Mouse (Mus musculus): Measurements from ENCODE around the gene Ganab. TPM values are rescaled to one million over a fixed set of nuclear protein-coding genes. Genes with fewer than 3 reads are reported as not detected.

Gene Ganab
- polyA plus RNA-seq, 1 experiment from 2014 or later: 114 TPM

DNA sequence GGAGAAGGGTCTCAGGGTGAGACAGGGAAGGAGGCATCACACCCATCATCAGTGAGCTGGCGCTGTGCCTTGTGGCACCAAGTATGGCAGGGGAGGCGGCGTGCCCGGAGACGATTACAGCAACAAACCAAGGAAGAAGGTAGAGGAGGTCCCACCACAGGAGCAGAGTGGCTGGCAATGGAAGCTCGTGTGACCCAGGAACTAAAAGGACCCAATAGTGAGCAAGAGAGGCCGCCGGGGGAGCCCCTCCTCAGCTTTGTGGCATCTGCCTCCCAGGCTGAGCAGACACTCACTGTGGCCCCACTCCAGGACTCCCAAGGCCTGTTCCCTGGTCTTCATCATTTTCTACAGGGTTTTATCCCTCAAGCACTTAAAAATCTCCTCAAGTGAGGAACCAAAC is 67.9 kb downstream of the Ganab start:
- WGBS: 89% methylated on average over 8 of the region's 8 CpGs
- Histone ChIP-seq H3K4me1 (peaks cover 27% of the 10 kb centered on the region), H3K27me3 (no peaks in the 10 kb centered on the region), H3K4me3 (peak overlapping the region; percentile 66), H3K9me3 (replicated peaks) (no peaks in the 10 kb centered on the region), H3K36me3 (peaks cover 74% of the 10 kb centered on the region), H3K9ac (peak overlapping the region; percentile 58), H3K27ac (peak overlapping the region; percentile 44), H3K4me2 (replicated peaks) (peak overlapping the region; percentile 87)
- ATAC-seq (ENCODE audit: low FRiP score): no peak

DNA sequence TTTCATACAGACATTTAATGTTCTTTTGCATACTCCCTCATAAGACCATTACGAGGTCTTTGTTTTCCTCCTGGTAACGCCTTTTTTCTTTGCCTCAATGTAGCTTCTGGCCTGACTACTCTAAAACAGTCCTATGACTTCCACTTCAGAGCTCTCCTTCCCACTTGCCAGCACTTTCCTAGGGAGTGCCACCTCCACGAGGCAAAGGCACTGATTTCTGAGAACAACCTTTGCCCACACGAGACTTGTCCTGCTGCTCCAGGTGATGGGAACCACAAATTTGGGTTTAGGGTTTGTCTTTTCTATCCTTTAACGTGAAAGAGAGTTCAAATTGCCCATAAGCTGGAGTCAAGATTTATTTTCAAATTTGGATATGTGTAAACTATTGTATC is 68.3 kb downstream of the Ganab start:
- Histone ChIP-seq H3K9ac (peak overlapping the region; percentile 58), H3K4me3 (peak overlapping the region; percentile 66), H3K9me3 (replicated peaks) (no peaks in the 10 kb centered on the region), H3K27me3 (no peaks in the 10 kb centered on the region), H3K27ac (peak overlapping the region; percentile 86), H3K4me1 (peaks cover 27% of the 10 kb centered on the region), H3K36me3 (peaks cover 74% of the 10 kb centered on the region), H3K4me2 (replicated peaks) (peak overlapping the region; percentile 87)
- ATAC-seq (ENCODE audit: low FRiP score): no peak
- 39% methylated on average over 5 of the region's 5 CpGs for WGBS

Small RNAs within 50 kb of the gene (microRNA-seq; reads per million reads assigned to microRNA genes)
- not detected for gene Mir5136

Other genes starting within 250 kb of the Ganab start
- 0.61 and 0.94 TPM in 2 replicates for gene Chrm1, start 234.3 kb upstream of the Ganab start, polyA plus RNA-seq (2016; fragmentation: Nextera tagmentation; extraction: Ambion mirVana)
- gene Slc3a2, start 174.7 kb upstream of the Ganab start, polyA plus RNA-seq (2016; fragmentation: Nextera tagmentation; extraction: Ambion mirVana): 126 and 127 TPM in 2 replicates
- gene Wdr74, start 162.2 kb upstream of the Ganab start, polyA plus RNA-seq (2016; fragmentation: Nextera tagmentation; extraction: Ambion mirVana): 72.6 and 73.3 TPM in 2 replicates
- 2.4 and 4.5 TPM in 2 replicates for gene 1700092M07Rik, start 157.4 kb upstream of the Ganab start, polyA plus RNA-seq (2016; fragmentation: Nextera tagmentation; extraction: Ambion mirVana)
- gene Stx5a, start 156.7 kb upstream of the Ganab start, polyA plus RNA-seq (2016; fragmentation: Nextera tagmentation; extraction: Ambion mirVana): 128 and 132 TPM in 2 replicates
- gene Nxf1, start 141.0 kb upstream of the Ganab start, polyA plus RNA-seq (2016; fragmentation: Nextera tagmentation; extraction: Ambion mirVana): 190 and 196 TPM in 2 replicates
- gene Tmem223, start 127.1 kb upstream of the Ganab start, polyA plus RNA-seq (2016; fragmentation: Nextera tagmentation; extraction: Ambion mirVana): 189 and 213 TPM in 2 replicates
- 36.9 and 39.7 TPM in 2 replicates for gene Tmem179b, start 123.6 kb upstream of the Ganab start, polyA plus RNA-seq (2016; fragmentation: Nextera tagmentation; extraction: Ambion mirVana)
- 31.8 and 32.4 TPM in 2 replicates for gene Taf6l, start 111.7 kb upstream of the Ganab start, polyA plus RNA-seq (2016; fragmentation: Nextera tagmentation; extraction: Ambion mirVana)
- 146 and 149 TPM in 2 replicates for gene Polr2g, start 99.5 kb upstream of the Ganab start, polyA plus RNA-seq (2016; fragmentation: Nextera tagmentation; extraction: Ambion mirVana)
- 6.5 and 7.4 TPM in 2 replicates for gene Zbtb3, start 95.5 kb upstream of the Ganab start, polyA plus RNA-seq (2016; fragmentation: Nextera tagmentation; extraction: Ambion mirVana)
- 55.6 and 61.4 TPM in 2 replicates for gene Ttc9c, start 78.7 kb upstream of the Ganab start, polyA plus RNA-seq (2016; fragmentation: Nextera tagmentation; extraction: Ambion mirVana)
- gene Hnrnpul2, start 78.1 kb upstream of the Ganab start, polyA plus RNA-seq (2016; fragmentation: Nextera tagmentation; extraction: Ambion mirVana): 6.2 and 6.8 TPM in 2 replicates
- gene AC129217.1, start 68.3 kb upstream of the Ganab start, polyA plus RNA-seq (2016; fragmentation: Nextera tagmentation; extraction: Ambion mirVana): not detected in 2 replicates
- 65.8 and 66.1 TPM in 2 replicates for gene Bscl2, start 60.6 kb upstream of the Ganab start, polyA plus RNA-seq (2016; fragmentation: Nextera tagmentation; extraction: Ambion mirVana)
- gene Gng3, start 58.9 kb upstream of the Ganab start, polyA plus RNA-seq (2016; fragmentation: Nextera tagmentation; extraction: Ambion mirVana): 171 and 176 TPM in 2 replicates
- 0.49 and 0.82 TPM in 2 replicates for gene Lrrn4cl, start 47.3 kb upstream of the Ganab start, polyA plus RNA-seq (2016; fragmentation: Nextera tagmentation; extraction: Ambion mirVana)
- 166 and 175 TPM in 2 replicates for gene Ubxn1, start 26.6 kb upstream of the Ganab start, polyA plus RNA-seq (2016; fragmentation: Nextera tagmentation; extraction: Ambion mirVana)
- 62.1 and 64.7 TPM in 2 replicates for gene Uqcc3, start 17.1 kb upstream of the Ganab start, polyA plus RNA-seq (2016; fragmentation: Nextera tagmentation; extraction: Ambion mirVana)
- 69.0 and 69.5 TPM in 2 replicates for gene Lbhd1, start 14.3 kb upstream of the Ganab start, polyA plus RNA-seq (2016; fragmentation: Nextera tagmentation; extraction: Ambion mirVana)
- not detected in 2 replicates for gene Gm49403, start 14.1 kb upstream of the Ganab start, polyA plus RNA-seq (2016; fragmentation: Nextera tagmentation; extraction: Ambion mirVana)
- 74.3 and 87.4 TPM in 2 replicates for gene 1810009A15Rik, start 9.2 kb upstream of the Ganab start, polyA plus RNA-seq (2016; fragmentation: Nextera tagmentation; extraction: Ambion mirVana)
- gene Gm49416, start 9.1 kb upstream of the Ganab start, polyA plus RNA-seq (2016; fragmentation: Nextera tagmentation; extraction: Ambion mirVana): not detected in 2 replicates
- gene Ints5, start 5.1 kb upstream of the Ganab start, polyA plus RNA-seq (2016; fragmentation: Nextera tagmentation; extraction: Ambion mirVana): 43.4 and 45.2 TPM in 2 replicates
- 79.6 and 82.8 TPM in 2 replicates for gene B3gat3, start 22.3 kb downstream of the Ganab start, polyA plus RNA-seq (2016; fragmentation: Nextera tagmentation; extraction: Ambion mirVana)
- 1.8 and 3.2 TPM in 2 replicates for gene Rom1, start 31.3 kb downstream of the Ganab start, polyA plus RNA-seq (2016; fragmentation: Nextera tagmentation; extraction: Ambion mirVana)
- gene Eml3, start 31.5 kb downstream of the Ganab start, polyA plus RNA-seq (2016; fragmentation: Nextera tagmentation; extraction: Ambion mirVana): 17.0 and 17.1 TPM in 2 replicates
- 174 and 185 TPM in 2 replicates for gene Mta2, start 43.8 kb downstream of the Ganab start, polyA plus RNA-seq (2016; fragmentation: Nextera tagmentation; extraction: Ambion mirVana)
- gene Tut1, start 55.8 kb downstream of the Ganab start, polyA plus RNA-seq (2016; fragmentation: Nextera tagmentation; extraction: Ambion mirVana): 32.3 and 35.7 TPM in 2 replicates
- 352 and 372 TPM in 2 replicates for gene Eef1g, start 69.0 kb downstream of the Ganab start, polyA plus RNA-seq (2016; fragmentation: Nextera tagmentation; extraction: Ambion mirVana)
- gene Ahnak, start 91.2 kb downstream of the Ganab start, polyA plus RNA-seq (2016; fragmentation: Nextera tagmentation; extraction: Ambion mirVana): 12.7 and 15.4 TPM in 2 replicates
- gene Scgb1a1, start 189.9 kb downstream of the Ganab start, polyA plus RNA-seq (2016; fragmentation: Nextera tagmentation; extraction: Ambion mirVana): not detected in 2 replicates
- 16.8 and 18.0 TPM in 2 replicates for gene Asrgl1, start 237.6 kb downstream of the Ganab start, polyA plus RNA-seq (2016; fragmentation: Nextera tagmentation; extraction: Ambion mirVana)

Data from hindbrain, embryonic 12.5 days (tissue).